Mouse (Mus musculus): ENCODE measurements at regions not wholly inside any gene's neighbourhood (a gene's known extent, or its start where the extent isn't known, plus 50 kb on each side); places are given as distances from the start of the nearest gene placed in this dataset.
"Not testable (repeated sequence)": the region's sequence is repeated elsewhere in the genome, so short reads cannot be mapped to it uniquely, and the experiment has no call there.

DNA sequence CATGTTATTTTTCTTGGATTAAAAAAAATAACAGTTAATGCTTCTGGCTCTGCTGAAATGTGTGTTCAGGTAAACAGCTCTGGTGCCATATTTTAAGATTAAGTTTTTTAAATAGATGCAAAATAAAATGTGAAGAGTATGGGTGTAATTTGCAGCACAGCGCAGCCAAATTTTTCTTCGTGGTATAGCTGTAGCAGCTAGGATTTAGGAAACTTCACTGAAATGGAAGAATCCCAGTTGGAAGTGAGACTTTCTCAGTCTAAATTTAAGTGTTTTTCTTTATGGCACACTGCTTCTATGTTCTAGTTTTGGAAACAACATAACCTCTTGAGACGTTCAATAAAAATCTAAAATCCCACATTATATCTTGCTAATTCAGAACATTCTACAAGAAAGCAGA is 337.6 kb downstream of the Tm4sf1 start:
- H3K9me3 ChIP-seq, result no peaks in the 10 kb centered on the region
- no peak for DNase-seq (ENCODE audit: low spot score)
- no peak overlapping the region for H3K27ac ChIP-seq (replicated peaks)
- 87% methylated on average over 3 of the region's 3 CpGs for WGBS
- H3K27me3 ChIP-seq (replicated peaks; ENCODE audit: low read depth, poor library complexity, severe bottlenecking), result no peaks in the 10 kb centered on the region
- no peak overlapping the region for H3K4me3 ChIP-seq
- no peaks in the 10 kb centered on the region for H3K4me1 ChIP-seq
- no peaks in the 10 kb centered on the region for H3K36me3 ChIP-seq (replicated peaks)

DNA sequence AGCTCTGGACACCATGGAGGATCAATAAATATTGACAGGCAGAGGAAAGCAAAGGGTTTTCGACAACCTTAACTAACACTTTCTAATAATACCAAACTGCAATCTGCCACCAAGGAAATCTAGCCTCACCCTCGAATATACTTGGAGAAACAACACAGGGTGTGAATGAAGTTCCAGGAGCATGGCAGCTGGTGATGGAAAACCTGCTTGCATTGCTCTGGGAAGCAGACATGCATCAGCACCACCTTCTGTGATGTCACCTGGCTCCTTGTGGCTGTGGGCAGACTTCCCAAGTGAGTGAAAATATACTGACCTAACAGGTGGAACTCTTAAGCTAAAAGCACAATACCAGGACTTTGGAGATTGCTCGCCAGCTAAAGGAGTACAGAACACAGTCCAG is 338.5 kb downstream of the Tm4sf1 start:
- 81% methylated on average over 3 of the region's 3 CpGs for WGBS
- no peak for DNase-seq (ENCODE audit: low spot score)
- Histone ChIP-seq H3K36me3 (replicated peaks) (no peaks in the 10 kb centered on the region), H3K4me1 (no peaks in the 10 kb centered on the region), H3K27me3 (replicated peaks; ENCODE audit: low read depth, poor library complexity, severe bottlenecking) (no peaks in the 10 kb centered on the region), H3K4me3 (no peak overlapping the region), H3K27ac (replicated peaks) (no peak overlapping the region), H3K9me3 (no peaks in the 10 kb centered on the region)

- H3K36me3 ChIP-seq (replicated peaks), result no peaks in the 10 kb centered on the region
- no peaks in the 10 kb centered on the region for H3K9me3 ChIP-seq
- H3K27me3 ChIP-seq (replicated peaks; ENCODE audit: low read depth, poor library complexity, severe bottlenecking), result no peaks in the 10 kb centered on the region
- no peak overlapping the region for H3K27ac ChIP-seq (replicated peaks)
- no peak overlapping the region for H3K4me3 ChIP-seq
- DNase-seq (ENCODE audit: low spot score), result no peak
- WGBS, result 76% methylated on average over 3 of the region's 3 CpGs
- H3K4me1 ChIP-seq, result no peaks in the 10 kb centered on the region
These were observed 339.4 kb downstream of the Tm4sf1 start for GRCm38 (mm10) chr3:56962248-56963013.

DNA sequence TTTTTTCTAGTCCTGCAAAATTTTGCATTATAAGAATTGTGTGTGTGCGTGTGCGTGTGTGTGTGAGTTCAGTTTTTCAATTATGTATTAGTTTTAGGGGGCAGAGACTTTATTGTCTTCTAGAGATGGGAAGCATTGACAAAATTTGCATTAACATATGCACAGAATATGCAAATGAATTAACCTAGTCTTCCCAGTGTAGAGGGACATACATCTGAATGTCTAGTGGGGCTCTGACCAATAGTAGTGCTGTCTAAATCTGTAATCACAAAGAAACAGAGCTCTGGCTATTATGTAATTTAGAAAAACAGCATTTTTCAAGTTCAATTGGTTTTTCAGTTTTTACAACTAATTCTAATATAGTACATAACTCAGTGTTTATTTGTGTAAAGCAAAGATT is 344.8 kb downstream of the Tm4sf1 start:
- Histone ChIP-seq H3K4me1 (peaks cover 5% of the 10 kb centered on the region), H3K36me3 (replicated peaks) (no peaks in the 10 kb centered on the region), H3K4me3 (no peak overlapping the region), H3K9me3 (no peaks in the 10 kb centered on the region), H3K27me3 (replicated peaks; ENCODE audit: low read depth, poor library complexity, severe bottlenecking) (no peaks in the 10 kb centered on the region), H3K27ac (replicated peaks) (no peak overlapping the region)
- DNase-seq (ENCODE audit: low spot score), result no peak
- whole genome bisulfite sequencing, result 94% methylated on average over 2 of the region's 2 CpGs

- Histone ChIP-seq H3K27me3 (replicated peaks; ENCODE audit: low read depth, poor library complexity, severe bottlenecking) (no peaks in the 10 kb centered on the region), H3K4me3 (no peak overlapping the region), H3K36me3 (replicated peaks) (no peaks in the 10 kb centered on the region), H3K27ac (replicated peaks) (no peak overlapping the region), H3K9me3 (no peaks in the 10 kb centered on the region), H3K4me1 (peaks cover 5% of the 10 kb centered on the region)
- DNase-seq (ENCODE audit: low spot score), result no peak
- 70% methylated on average over 2 of the region's 2 CpGs for WGBS
These were observed 346.0 kb downstream of the Tm4sf1 start for GRCm38 (mm10) chr3:56955799-56956121.

DNA sequence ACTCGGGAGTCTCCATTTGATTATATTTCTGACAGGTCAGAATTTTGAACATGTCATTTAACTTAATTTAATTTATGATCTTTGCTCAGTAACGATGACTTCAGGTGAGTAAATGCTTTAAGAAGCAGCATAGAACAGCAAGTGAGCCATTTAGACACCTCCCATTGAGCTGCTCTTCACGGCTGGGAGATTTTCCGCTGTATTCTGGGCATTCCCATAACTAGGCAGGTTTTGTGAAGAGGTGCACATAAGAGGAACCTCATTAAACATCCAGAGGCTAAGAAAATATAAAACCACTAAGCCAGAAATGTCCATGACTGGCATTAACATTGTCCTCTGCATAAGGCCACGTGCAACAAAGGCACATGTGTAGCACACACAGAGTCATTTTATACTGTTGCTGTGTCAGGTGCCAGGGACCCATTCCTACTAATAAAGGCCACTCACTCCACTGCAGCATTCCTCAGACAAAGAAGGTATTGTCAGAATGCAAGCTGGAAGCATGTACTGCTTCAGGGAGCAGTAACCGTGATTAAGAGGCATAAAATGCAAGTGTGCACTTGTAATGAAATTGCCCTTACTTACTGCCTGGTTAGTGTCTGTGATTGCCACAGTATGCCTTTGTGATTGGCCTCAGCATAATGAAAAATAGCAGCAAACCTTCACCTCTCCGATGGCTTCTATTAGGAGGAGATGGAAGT is 346.5 kb downstream of the Tm4sf1 start:
- 57% methylated on average over 7 of the region's 7 CpGs for WGBS
- H3K4me1 ChIP-seq, result peaks cover 5% of the 10 kb centered on the region
- peak; percentile 11 for DNase-seq (ENCODE audit: low spot score)

DNA sequence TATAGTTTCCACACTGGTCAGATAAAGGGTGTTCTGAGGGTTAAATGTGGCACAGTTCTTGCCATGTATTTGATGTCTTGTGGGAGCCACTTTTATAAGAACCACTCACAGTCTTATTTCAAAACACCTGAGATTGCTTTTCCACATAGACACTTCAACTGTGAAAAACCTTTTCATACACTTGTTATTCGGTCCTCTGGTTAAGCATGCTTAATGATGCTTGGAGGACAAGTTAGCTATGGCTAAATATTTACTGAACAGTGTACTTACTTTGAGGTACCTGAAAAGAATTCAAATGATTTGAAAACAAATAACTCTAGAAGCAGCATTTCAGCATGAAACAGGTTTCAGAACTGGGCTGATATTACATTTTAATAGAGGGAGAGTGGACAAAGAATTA is 359.2 kb downstream of the Tm4sf1 start:
- WGBS, result no CpG with 5 or more reads among the region's 1 CpGs
- H3K4me1 ChIP-seq; H3K27ac ChIP-seq (replicated peaks); H3K36me3 ChIP-seq (replicated peaks); DNase-seq (ENCODE audit: low spot score); H3K27me3 ChIP-seq (replicated peaks; ENCODE audit: low read depth, poor library complexity, severe bottlenecking); H3K9me3 ChIP-seq; H3K4me3 ChIP-seq: not testable (repeated sequence)

More for the DNA sequence above, 346.5 kb downstream of the Tm4sf1 start:
- H3K9me3 ChIP-seq, result no peaks in the 10 kb centered on the region
- no peak overlapping the region for H3K27ac ChIP-seq (replicated peaks)
- no peaks in the 10 kb centered on the region for H3K27me3 ChIP-seq (replicated peaks; ENCODE audit: low read depth, poor library complexity, severe bottlenecking)
- H3K36me3 ChIP-seq (replicated peaks), result no peaks in the 10 kb centered on the region
- no peak overlapping the region for H3K4me3 ChIP-seq

DNA sequence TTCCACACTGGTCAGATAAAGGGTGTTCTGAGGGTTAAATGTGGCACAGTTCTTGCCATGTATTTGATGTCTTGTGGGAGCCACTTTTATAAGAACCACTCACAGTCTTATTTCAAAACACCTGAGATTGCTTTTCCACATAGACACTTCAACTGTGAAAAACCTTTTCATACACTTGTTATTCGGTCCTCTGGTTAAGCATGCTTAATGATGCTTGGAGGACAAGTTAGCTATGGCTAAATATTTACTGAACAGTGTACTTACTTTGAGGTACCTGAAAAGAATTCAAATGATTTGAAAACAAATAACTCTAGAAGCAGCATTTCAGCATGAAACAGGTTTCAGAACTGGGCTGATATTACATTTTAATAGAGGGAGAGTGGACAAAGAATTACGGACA is 372.8 kb downstream of the Tm4sf1 start:
- H3K4me3 ChIP-seq; H3K4me1 ChIP-seq; H3K27ac ChIP-seq (replicated peaks); H3K9me3 ChIP-seq; DNase-seq (ENCODE audit: low spot score); H3K36me3 ChIP-seq (replicated peaks); H3K27me3 ChIP-seq (replicated peaks; ENCODE audit: low read depth, poor library complexity, severe bottlenecking): not testable (repeated sequence)
- 92% methylated on average over 1 of the region's 2 CpGs for WGBS

DNA sequence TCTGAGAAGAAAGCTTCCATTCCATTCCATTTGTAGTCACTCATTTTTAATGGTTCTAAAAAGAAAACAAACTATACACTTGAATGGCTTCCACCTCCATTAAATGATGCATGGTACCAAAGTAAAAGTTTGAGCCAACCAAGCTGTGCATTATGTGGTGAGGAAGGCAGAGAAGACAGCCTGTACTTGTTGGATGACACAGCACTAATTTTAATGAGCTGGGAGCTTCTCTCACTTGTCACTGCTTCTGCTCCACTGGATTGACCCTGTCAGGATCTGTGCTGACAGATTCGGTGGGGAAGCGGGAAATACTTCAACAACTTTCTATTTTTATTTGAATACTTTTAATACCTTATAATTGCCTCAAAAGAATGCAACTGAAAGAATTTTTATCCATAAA is 403.3 kb downstream of the Tm4sf1 start:
- whole genome bisulfite sequencing, result 78% methylated on average over 2 of the region's 2 CpGs
- no peak overlapping the region for H3K27ac ChIP-seq (replicated peaks)
- H3K4me3 ChIP-seq, result no peak overlapping the region
- DNase-seq (ENCODE audit: low spot score), result no peak
- H3K4me1 ChIP-seq, result no peaks in the 10 kb centered on the region
- no peaks in the 10 kb centered on the region for H3K27me3 ChIP-seq (replicated peaks; ENCODE audit: low read depth, poor library complexity, severe bottlenecking)
- no peaks in the 10 kb centered on the region for H3K9me3 ChIP-seq
- H3K36me3 ChIP-seq (replicated peaks), result no peaks in the 10 kb centered on the region

DNA sequence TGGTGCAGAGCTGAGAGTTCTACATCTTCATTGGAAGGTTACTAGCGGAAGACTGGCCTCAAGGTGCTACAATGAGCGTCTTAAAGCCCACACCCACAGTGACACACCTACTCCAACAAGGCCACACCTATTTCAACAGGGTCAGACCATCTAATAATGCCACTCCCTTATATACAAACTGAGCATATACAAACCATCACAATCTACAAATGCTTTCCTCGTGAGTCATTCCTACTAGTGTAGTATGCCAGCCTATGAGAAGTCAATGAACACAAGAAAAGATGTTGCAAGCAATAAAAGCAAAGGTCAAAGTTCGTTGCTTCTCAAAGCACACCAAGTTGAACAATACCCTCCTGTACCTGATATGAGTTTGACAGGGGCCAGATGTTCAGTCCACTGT is 424.7 kb downstream of the Tm4sf1 start:
- Histone ChIP-seq H3K4me3 (no peak overlapping the region), H3K4me1 (no peaks in the 10 kb centered on the region), H3K9me3 (no peaks in the 10 kb centered on the region), H3K27ac (replicated peaks) (no peak overlapping the region), H3K27me3 (replicated peaks; ENCODE audit: low read depth, poor library complexity, severe bottlenecking) (no peaks in the 10 kb centered on the region), H3K36me3 (replicated peaks) (no peaks in the 10 kb centered on the region)
- DNase-seq (ENCODE audit: low spot score), result no peak
- 87% methylated on average over 4 of the region's 4 CpGs for WGBS

- 74% methylated on average over 1 of the region's 1 CpGs for WGBS
- H3K36me3 ChIP-seq (replicated peaks), result no peaks in the 10 kb centered on the region
- DNase-seq (ENCODE audit: low spot score), result no peak
- H3K27me3 ChIP-seq (replicated peaks; ENCODE audit: low read depth, poor library complexity, severe bottlenecking), result no peaks in the 10 kb centered on the region
- no peak overlapping the region for H3K27ac ChIP-seq (replicated peaks)
- no peak overlapping the region for H3K4me3 ChIP-seq
- peaks cover 5% of the 10 kb centered on the region; the same call in 1 of the 2 replicates for H3K4me1 ChIP-seq
- H3K9me3 ChIP-seq, result no peaks in the 10 kb centered on the region
These were observed 438.2 kb downstream of the Tm4sf1 start for GRCm38 (mm10) chr3:56863591-56863990.

GRCm38 (mm10) chr3:56859841-56860240 is 441.9 kb downstream of the Tm4sf1 start:
- no peak overlapping the region for H3K4me3 ChIP-seq
- DNase-seq (ENCODE audit: low spot score), result peak; percentile 54
- H3K4me1 ChIP-seq, result peaks cover 5% of the 10 kb centered on the region; the same call in 1 of the 2 replicates
- no peaks in the 10 kb centered on the region for H3K36me3 ChIP-seq (replicated peaks)
- no peaks in the 10 kb centered on the region for H3K27me3 ChIP-seq (replicated peaks; ENCODE audit: low read depth, poor library complexity, severe bottlenecking)
- WGBS, result 77% methylated on average over 9 of the region's 9 CpGs
- peak overlapping the region; percentile 54 for H3K27ac ChIP-seq (replicated peaks)
- H3K9me3 ChIP-seq, result no peaks in the 10 kb centered on the region

DNA sequence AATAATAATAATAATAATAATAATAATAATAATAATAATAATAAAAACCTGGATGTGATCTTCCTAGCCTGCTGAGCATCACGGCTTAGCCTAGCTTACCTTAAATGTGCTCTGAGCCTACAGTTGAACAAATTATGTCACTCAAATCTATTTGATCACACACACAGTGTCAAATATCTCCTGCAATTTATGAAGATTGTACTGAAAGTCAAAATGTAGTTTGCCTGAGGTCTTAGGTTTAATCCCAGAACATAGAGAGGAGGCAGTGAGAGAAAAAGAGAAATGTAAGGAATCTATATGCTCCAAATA is 456.4 kb downstream of the Tm4sf1 start:
- Histone ChIP-seq H3K27me3 (replicated peaks; ENCODE audit: low read depth, poor library complexity, severe bottlenecking) (no peaks in the 10 kb centered on the region), H3K36me3 (replicated peaks) (no peaks in the 10 kb centered on the region), H3K4me1 (0 out of 2 replicates have a peak, but pooled peaks cover 4% of the 10 kb centered on the region), H3K27ac (replicated peaks) (no peak overlapping the region), H3K9me3 (no peaks in the 10 kb centered on the region), H3K4me3 (no peak overlapping the region)
- 87% methylated on average over 1 of the region's 1 CpGs for WGBS
- DNase-seq (ENCODE audit: low spot score), result no peak
